Mouse (Mus musculus) retina, postnatal 1 day (tissue): ENCODE measurements at regions not wholly inside any gene's neighbourhood (a gene's known extent, or its start where the extent isn't known, plus 50 kb on each side); places are given as distances from the start of the nearest gene placed in this dataset.

ENCODE experiments used
- DNase-seq: peaks from one replicate; pipeline ENCODE4 v3.0.0-alpha.2; 2012

GRCm38 (mm10) chr13:59314419-59314818 is 270.6 kb downstream of the Agtpbp1 start:
- DNase-seq = peak; percentile 62

DNA sequence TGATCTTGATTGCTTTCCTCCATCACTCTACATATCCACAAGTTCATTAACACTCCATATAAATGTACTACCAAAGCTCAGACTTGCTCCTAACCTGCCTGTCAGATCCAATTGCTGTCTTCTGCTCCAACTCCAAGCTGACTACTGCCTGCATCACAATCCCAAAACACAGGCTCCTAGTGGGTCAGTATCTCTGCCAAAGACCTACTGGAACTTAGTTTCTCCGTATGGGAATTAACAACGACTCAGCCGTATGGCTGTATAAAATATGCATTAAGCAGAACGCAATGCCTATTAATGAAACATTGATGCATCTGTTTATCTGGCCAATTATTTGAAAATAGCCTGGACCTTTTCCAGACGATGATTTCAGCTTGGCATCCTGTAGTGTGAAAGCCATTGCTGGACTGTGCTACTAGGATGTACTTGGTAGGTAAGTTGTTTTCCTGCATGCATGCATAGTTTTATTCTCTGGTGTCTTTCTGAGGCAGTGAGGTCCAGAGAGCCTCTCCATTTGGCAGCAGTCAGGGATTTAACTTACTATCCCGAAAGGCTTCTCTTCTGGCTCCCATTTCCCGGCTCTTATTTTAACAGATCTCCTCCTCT is 271.2 kb downstream of the Agtpbp1 start:
- no peak for DNase-seq

DNA sequence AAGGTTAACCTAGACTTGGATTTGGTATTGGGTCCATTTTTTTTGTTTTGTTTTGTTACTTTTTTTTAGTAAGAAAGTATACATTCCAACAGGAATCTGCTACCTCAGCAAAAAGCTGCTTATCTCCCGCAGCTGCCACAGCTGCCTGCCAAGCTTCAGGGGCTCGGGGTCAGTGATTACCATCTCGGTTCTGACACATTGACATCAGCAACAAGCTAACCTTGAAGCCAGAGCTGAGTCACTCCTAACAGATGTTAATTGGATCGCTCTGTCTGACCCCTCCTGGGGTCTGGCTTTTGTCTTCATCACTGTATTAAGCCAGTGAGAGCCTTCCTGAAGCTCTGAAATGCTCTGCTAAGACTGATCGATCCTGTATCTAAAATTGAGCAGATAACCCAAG is 292.1 kb downstream of the Agtpbp1 start:
- no peak for DNase-seq

DNA sequence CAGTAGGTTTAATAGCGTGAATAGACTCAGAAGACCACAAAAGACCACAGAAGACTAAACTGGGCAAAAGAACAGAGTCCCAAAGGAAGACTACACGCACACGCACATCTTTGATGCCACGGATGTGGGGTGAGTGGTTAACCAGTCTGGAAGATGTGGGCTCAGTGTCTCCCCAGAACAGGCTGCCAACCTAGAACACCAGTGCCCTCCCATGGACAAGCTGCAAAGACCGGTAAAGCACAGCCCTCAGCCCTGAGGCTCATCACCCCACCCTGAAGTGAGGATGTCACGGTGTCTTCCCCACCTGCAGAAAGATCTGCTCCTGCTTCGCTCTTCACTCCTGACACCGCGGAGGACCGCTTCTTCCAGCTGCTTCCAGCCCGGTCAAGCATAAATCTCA is 295.9 kb downstream of the Agtpbp1 start:
- DNase-seq = peak; percentile 26

GRCm38 (mm10) chr13:59281199-59281598 is 303.8 kb downstream of the Agtpbp1 start:
- DNase-seq = no peak

DNA sequence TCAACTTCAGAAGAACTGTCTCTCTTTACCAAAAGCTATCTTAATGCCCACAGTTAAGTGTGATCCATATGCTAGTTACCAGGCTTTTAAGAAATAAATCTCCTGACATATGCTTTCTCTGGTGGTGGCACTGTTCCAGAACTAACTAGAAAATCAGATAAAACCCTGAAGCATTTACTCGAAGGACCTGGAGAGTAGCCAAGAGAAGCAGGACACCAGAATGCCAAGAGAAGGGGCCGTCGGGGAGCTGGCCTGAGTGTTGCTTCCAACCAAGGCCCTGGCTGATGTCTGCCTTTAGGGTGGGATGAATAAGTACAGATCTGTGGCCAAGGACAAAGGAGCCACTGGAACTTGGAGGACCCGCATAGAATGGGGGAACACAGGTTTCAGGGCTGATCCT is 305.9 kb downstream of the Agtpbp1 start:
- DNase-seq = no peak

DNA sequence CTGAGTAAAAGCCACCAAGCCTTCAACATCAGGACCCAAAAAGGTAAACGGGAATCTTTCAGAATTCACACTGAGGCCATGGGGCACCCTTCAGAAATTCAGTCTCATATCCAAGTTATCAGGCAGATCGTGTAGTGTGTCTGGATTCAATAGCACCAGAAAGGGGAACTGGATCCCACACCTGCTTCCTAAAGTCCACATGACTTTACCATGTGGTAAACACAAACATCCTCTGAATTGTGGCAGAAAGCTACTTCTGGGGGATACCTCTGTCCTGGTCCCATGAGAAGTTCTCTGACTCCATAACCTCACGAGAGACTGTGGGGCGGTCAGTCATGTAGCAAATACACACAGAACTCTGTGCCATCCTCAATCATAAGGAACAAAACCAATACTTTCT is 313.4 kb downstream of the Agtpbp1 start:
- DNase-seq = no peak

DNA sequence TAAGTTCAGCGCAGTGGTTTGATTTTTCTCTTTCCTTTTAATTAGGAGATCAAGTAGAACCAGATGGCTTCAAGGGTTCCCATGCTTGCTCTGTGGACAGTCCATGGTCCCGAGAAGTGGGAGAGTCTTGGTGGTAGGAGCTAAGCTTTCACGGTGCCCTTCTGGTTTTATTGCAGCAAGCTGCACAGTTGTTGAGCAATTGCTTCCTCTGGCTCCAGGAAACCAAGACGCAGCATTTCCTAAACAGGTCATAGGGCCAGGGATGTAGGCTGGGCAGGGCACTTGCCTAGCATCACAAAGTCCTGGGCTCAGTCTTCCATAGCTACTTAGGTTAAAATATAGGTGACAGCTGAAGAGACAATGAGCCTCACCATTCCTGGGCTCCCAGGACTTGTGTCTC is 318.2 kb downstream of the Agtpbp1 start:
- DNase-seq = no peak

- DNase-seq = no peak
Measured at GRCm38 (mm10) chr13:59264126-59264525, 320.9 kb downstream of the Agtpbp1 start.

DNA sequence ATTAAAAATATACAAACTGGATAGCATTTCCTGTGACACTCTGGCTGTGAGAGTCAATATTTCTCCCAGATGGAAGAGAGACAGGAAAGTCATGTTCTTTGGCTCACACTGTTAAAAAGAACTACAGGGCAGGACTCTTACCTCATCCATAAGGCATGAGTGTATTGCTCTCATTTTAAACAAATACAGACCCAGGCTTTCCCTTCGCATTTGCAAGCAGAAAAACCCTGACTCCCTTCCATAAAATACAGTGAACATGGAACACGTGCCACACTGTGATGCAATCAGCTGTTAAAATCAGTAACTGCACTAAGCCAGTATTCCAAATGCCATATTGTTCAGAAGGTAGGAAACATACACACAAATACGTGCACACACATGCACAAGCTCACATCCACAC is 323.1 kb downstream of the Agtpbp1 start:
- no peak for DNase-seq

GRCm38 (mm10) chr13:59255798-59256435 is 329.1 kb downstream of the Agtpbp1 start:
- DNase-seq = peak; percentile 32

GRCm38 (mm10) chr13:59253667-59254558 is 331.1 kb downstream of the Agtpbp1 start:
- no peak for DNase-seq

GRCm38 (mm10) chr13:59251252-59252006 is 333.6 kb downstream of the Agtpbp1 start:
- DNase-seq = peak; percentile 72

GRCm38 (mm10) chr13:59248411-59248810 is 336.6 kb downstream of the Agtpbp1 start:
- DNase-seq = no peak

DNA sequence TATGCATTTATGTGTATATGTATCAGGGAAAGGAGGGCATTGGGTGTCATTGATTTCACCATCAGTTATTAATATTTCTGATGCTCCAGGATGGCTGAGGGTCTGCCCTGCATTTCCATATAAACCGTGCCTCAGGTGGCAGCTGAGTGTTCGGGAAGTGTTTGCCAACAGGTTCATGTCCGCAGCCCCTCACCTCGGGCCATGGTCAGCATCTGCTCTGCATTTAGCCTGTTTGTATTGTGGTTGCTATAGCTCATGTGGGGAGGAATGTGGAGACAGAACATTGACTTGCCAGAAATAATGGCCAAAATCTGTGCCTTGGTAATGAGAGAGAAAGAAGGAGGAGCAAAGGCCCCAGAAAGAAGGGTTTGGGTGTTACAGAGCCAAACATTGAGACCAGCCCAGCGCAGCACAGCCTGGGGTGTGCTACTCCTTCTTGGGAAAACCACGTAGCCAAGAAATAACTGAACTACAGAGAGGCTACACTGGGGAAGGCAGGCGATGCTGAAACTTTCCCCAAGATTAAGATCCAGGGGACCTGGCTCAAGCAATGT is 338.0 kb downstream of the Agtpbp1 start:
- no peak for DNase-seq

GRCm38 (mm10) chr13:59246070-59246469 is 339.0 kb downstream of the Agtpbp1 start:
- DNase-seq = no peak

GRCm38 (mm10) chr13:59244622-59245021 is 340.4 kb downstream of the Agtpbp1 start:
- DNase-seq = no peak

GRCm38 (mm10) chr13:59242671-59243070 is 342.4 kb downstream of the Agtpbp1 start:
- no peak for DNase-seq

- no peak for DNase-seq
Measured at GRCm38 (mm10) chr13:59238696-59239095, 346.3 kb downstream of the Agtpbp1 start.

DNA sequence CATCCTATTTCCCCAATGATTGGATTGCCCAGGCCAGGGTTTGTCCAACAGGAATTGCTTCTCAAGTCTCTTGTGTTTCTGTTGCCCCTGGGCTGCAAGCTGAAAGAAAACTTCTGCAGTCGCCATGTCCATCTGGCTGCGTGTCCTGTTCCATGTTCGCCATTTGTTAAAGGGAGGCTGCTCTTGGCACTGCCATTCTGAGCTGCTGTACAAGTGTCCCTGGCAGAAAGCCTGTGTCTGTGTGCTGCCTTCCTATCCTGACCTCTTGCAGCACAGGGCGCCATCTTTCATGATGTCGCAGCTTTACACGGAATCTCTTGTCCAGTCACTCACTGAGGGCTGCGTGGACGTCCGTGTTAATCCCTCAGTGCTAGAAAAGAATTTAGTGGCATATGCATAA is 349.2 kb downstream of the Agtpbp1 start:
- no peak for DNase-seq

- DNase-seq = no peak
Measured at GRCm38 (mm10) chr13:59229111-59229541, 355.9 kb downstream of the Agtpbp1 start.

GRCm38 (mm10) chr13:59228059-59228830 is 356.8 kb downstream of the Agtpbp1 start:
- DNase-seq = peak; percentile 59
